Mouse (Mus musculus) stomach, embryonic 14.5 days (tissue): ENCODE data around the gene Prdm2. TPM values are rescaled to one million over a fixed set of nuclear protein-coding genes. Genes with fewer than 3 reads are reported as not detected.

Experiments
- ATAC-seq: fragments of 200-750 bp; cut with Nextera tagmentation; 2 replicates; pipeline ENCODE4 v1.8.0; 2017; ENCODE audit warnings: low read depth, moderate TSS enrichment; ENCODE audit not compliant: insufficient number of reproducible peaks, insufficient read depth, low FRiP score
- H3K27ac ChIP-seq: fragments of 300-500 bp; sonication (generic); 2 replicates; pipeline ENCODE4 v1.5.1; 2014; ENCODE audit warnings: mild to moderate bottlenecking, low read length, moderate library complexity, mixed read lengths
- H3K27me3 ChIP-seq: fragments of 300-500 bp; sonication (generic); 2 replicates; pipeline ENCODE4 v1.6.1; 2014; ENCODE audit warnings: low read length, control low read depth, mixed read lengths; ENCODE audit not compliant: control insufficient read depth, insufficient read depth
- H3K36me3 ChIP-seq: fragments of 300-500 bp; sonication (generic); 2 replicates; pipeline ENCODE4 v1.6.1; 2014; ENCODE audit warnings: mild to moderate bottlenecking, control low read depth, low read length, moderate library complexity, mixed read lengths; ENCODE audit not compliant: control insufficient read depth, insufficient read depth
- H3K4me1 ChIP-seq: fragments of 300-500 bp; sonication (generic); 2 replicates; pipeline ENCODE4 v1.6.1; 2014; ENCODE audit warnings: low read length, control low read depth, mixed read lengths; ENCODE audit not compliant: control insufficient read depth, insufficient read depth
- H3K4me2 ChIP-seq: fragments of 300-500 bp; sonication (generic); replicated peaks from 2 replicates; pipeline ENCODE4 v1.6.1; 2014; ENCODE audit warnings: low read depth, low read length, control low read depth
- H3K4me3 ChIP-seq: fragments of 300-500 bp; sonication (generic); 2 replicates; pipeline ENCODE4 v1.5.1; 2014; ENCODE audit warnings: low read depth, low read length, control low read depth
- H3K9ac ChIP-seq: fragments of 300-500 bp; sonication (generic); replicated peaks from 2 replicates; pipeline ENCODE4 v1.6.1; 2014; ENCODE audit warnings: low read depth, mild to moderate bottlenecking, control low read depth, low read length, moderate library complexity, mixed read lengths
- H3K9me3 ChIP-seq: fragments of 300-500 bp; sonication (generic); 2 replicates; pipeline ENCODE4 v1.6.1; 2016; ENCODE audit warnings: low read depth, low read length, control low read depth; ENCODE audit not compliant: control insufficient read depth
- WGBS: fragments of 180-500 bp; shearing (Covaris S2); extraction: QIAGEN DNeasy Blood & Tissue Kit; methylation state at CpG from one replicate; pipeline ENCODE4 v1.1.7; 2014; 5-methylcytosine and 5-hydroxymethylcytosine counted together
- polyA plus RNA-seq: library from polyadenylated mRNA; unstranded; fragments of >200 nt; fragmentation: Nextera tagmentation; extraction: Ambion mirVana; gene quantifications from 2 replicates; pipeline ENCODE4 v1.2.1, GENCODE M21; 2014

Prdm2 gene
- polyA plus RNA-seq, 1 experiment from 2014 or later, result 15.2 TPM

DNA sequence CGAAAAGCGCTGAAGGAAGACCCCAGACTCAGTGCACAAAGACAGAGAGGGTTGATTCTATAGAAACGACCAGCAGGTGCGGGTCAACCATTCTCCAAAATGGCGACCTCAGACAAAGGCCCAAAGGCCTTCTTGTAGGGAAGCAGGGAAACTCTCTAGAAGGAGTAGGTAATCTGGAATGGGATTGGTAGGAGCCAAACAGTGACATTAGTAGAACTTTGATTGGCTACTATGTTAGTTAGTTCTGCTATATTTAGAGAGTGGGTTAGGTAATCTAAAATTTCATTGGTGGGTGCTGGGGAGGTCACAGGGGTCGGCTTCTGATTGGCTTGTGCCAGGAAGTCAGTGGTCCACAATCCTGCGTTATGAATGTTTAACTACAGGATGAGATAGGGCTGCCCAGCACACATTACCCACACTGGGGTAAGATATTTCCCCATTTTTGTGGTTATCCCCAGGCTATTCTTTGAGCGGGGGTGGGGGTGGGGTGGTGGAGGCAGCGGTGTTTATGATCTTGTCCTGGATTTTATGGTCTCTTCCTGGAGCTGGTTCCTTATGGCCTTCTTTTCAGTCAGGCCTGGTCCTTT lies 26.9 kb upstream of the Prdm2 start:
- H3K4me3 ChIP-seq, result no peak overlapping the region
- no peak overlapping the region for H3K4me2 ChIP-seq
- no peak overlapping the region for H3K27ac ChIP-seq
- H3K27me3 ChIP-seq, result no peaks in the 10 kb centered on the region
- H3K4me1 ChIP-seq, result no peaks in the 10 kb centered on the region
- no peaks in the 10 kb centered on the region for H3K9me3 ChIP-seq
- no peaks in the 10 kb centered on the region for H3K36me3 ChIP-seq
- 92% methylated on average over 9 of the region's 9 CpGs for WGBS
- H3K9ac ChIP-seq, result no peak overlapping the region
- no peak for ATAC-seq

DNA sequence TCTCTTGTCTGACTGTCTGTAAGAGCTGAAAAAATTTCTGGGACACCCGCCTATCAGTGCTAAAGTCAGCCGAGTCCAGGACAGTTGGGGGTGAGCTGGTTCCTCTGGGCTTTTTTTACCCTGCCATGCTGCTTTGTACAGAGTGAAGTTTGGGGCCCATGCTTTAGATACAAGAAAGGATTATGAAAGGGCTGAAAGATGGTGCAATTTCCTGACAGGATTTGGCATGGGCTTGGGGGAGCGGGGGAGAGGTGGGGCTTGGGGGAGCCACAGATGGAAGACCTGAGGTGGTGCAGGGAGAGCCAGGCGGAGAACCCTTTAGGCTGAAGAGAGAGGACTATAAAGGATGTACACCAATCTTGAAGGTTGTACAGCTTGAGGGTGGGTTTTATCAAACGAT lies 26.3 kb upstream of the Prdm2 start:
- Histone ChIP-seq H3K9ac (no peak overlapping the region), H3K4me2 (no peak overlapping the region), H3K27ac (no peak overlapping the region), H3K4me1 (no peaks in the 10 kb centered on the region), H3K4me3 (no peak overlapping the region), H3K27me3 (no peaks in the 10 kb centered on the region), H3K36me3 (no peaks in the 10 kb centered on the region), H3K9me3 (no peaks in the 10 kb centered on the region)
- WGBS, result 92% methylated on average over 5 of the region's 5 CpGs
- ATAC-seq, result no peak

DNA sequence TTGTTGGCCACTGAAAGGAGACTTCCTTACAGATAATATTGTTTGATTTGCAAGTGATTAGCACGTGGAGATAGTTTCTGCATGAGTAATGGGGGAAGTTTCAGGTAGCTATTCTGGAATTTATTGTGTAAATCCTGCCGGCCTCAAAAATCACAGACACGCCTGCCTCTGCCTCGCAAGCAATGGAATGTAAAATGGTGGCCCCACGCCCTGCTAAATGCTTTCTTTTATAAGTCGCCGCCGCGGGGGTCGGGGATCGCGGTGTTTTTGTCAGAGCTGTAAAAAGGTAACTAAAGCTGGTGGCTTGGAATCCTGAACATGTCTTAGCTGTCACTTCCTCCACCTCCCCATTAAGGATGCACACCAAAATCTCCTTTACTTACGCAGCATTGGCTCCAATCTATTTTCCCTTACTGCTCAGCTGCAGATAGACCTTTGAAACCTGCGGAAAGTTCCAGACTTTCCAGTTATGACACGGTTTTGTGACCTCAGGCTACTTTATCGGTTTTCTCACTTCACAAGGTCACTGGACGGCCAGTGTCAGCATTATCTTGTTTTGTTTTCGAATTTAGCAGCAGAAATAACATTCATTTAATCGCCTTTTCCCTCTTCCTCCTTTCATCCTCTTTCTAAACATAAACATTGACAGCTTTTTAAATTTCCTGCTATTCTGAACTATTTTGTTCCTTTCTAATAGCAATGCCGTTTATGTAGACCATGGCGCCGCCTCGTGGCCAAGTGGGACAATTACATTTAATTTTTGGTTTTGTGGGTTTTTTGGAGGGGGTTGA lies 25.6 kb upstream of the Prdm2 start:
- WGBS, result 19% methylated on average over 23 of the region's 23 CpGs
- no peak overlapping the region for H3K9ac ChIP-seq
- H3K27ac ChIP-seq, result no peak overlapping the region
- no peaks in the 10 kb centered on the region for H3K4me1 ChIP-seq
- H3K9me3 ChIP-seq, result no peaks in the 10 kb centered on the region
- H3K36me3 ChIP-seq, result no peaks in the 10 kb centered on the region
- H3K4me2 ChIP-seq, result 0 out of 2 replicates have a peak overlapping the region, but pooled peaks have one; percentile 2
- H3K4me3 ChIP-seq, result no peak overlapping the region
- H3K27me3 ChIP-seq, result no peaks in the 10 kb centered on the region
- no peak for ATAC-seq

DNA sequence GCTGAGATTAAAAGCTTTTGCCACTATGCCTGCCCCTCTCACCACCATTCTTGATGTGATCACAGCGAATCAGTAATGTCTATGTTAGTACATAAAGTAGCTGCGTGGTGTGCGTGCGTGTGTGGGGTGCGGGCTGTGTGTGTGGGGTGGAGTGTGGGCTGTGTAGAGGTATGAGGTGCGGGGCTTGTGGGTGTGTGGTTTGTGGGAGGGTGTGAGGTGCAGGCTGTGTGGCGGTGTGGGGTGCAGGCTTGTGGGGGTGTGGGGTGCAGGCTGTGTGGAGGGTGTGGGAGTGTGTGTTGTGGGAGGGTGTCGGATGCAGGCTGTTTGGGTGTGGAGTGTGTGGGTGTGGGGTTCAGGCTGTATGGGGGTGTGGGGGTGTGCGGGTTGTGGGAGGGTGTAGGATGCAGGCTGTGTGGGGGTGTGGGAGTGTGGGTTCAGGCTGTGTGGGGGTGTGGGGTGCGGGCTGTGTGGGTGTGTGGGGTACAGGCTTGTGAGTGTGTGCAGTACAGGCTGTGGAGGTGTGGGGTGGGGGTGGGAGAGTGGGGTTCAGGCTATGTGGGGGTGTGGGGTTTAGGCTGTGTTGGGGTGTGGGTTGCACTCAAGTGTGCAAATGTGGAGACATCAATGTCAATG lies 19.1 kb upstream of the Prdm2 start:
- Histone ChIP-seq H3K4me1 (no peaks in the 10 kb centered on the region), H3K36me3 (no peaks in the 10 kb centered on the region), H3K4me3 (no peak overlapping the region), H3K9me3 (no peaks in the 10 kb centered on the region), H3K27ac (no peak overlapping the region), H3K9ac (no peak overlapping the region), H3K4me2 (no peak overlapping the region), H3K27me3 (no peaks in the 10 kb centered on the region)
- peak; percentile 28; the same call in 1 of the 2 replicates for ATAC-seq
- WGBS, result 89% methylated on average over 10 of the region's 10 CpGs

DNA sequence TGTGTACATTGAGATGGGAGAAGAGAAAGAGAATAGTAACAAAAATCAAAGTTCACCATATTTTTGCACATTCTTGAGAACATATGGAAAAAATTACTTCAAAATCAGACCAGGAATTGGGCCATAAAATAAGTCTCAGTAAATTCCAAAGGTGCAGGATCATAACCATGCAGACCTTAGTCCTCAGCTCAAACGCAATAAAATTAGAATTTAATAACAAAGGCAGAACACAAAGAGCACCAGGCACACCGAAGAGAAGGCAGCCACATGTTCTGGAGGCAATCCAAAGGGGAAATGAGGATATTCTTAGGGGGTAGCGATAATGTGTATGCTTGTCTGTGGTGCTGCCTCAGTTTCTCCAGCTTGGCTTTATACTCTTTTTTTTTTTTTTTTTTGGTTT lies 18.3 kb upstream of the Prdm2 start:
- H3K27ac ChIP-seq, result no peak overlapping the region
- no peaks in the 10 kb centered on the region for H3K36me3 ChIP-seq
- no peak overlapping the region for H3K4me2 ChIP-seq
- H3K4me1 ChIP-seq, result no peaks in the 10 kb centered on the region
- no peaks in the 10 kb centered on the region for H3K27me3 ChIP-seq
- H3K4me3 ChIP-seq, result no peak overlapping the region
- WGBS, result 63% methylated on average over 3 of the region's 3 CpGs
- H3K9ac ChIP-seq, result no peak overlapping the region
- H3K9me3 ChIP-seq, result no peaks in the 10 kb centered on the region
- ATAC-seq, result no peak

DNA sequence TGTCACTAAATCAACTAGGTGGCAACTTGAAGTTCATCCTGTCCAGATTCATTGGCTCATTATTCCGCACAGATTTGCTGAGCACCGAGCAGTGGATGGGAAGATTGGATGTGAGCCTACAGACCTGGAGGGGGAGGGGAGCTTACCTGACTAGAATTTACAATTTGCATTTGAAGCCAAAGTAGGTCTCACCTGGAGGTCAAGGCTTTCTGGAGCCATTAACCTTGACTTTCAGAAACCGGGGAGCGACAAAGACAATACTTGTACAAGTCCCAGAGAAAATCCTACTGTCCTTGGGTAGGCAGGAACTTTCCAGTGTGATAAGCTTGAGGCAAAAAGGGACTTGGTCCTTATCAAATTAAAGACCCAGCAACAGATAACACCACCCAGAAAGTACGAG lies 15.2 kb upstream of the Prdm2 start:
- H3K4me1 ChIP-seq, result no peaks in the 10 kb centered on the region
- WGBS, result 63% methylated on average over 5 of the region's 5 CpGs
- no peak for ATAC-seq
- H3K9ac ChIP-seq, result no peak overlapping the region
- no peak overlapping the region for H3K4me3 ChIP-seq
- no peak overlapping the region for H3K4me2 ChIP-seq
- no peaks in the 10 kb centered on the region for H3K27me3 ChIP-seq
- H3K27ac ChIP-seq, result no peak overlapping the region
- no peaks in the 10 kb centered on the region for H3K9me3 ChIP-seq
- no peaks in the 10 kb centered on the region for H3K36me3 ChIP-seq

DNA sequence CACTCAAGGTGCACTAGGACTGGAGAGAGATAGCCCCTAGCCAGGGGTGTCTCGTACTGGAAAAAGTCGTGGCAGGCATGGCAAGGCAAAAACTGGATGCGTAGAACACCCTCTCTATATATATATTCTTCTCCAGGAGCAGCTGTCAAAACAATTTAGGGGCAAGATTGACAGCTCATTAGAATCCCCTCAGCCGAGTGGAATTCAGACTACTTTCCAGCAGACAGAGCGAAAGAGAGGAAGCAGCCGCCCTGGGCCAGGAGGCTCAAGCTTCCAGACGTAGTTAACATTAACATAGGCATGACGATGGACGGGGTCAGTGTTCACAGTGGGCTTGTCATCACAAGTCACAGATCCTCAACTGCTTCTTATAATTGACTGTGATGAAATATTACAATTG lies 13.1 kb upstream of the Prdm2 start:
- 43% methylated on average over 9 of the region's 9 CpGs for WGBS

DNA sequence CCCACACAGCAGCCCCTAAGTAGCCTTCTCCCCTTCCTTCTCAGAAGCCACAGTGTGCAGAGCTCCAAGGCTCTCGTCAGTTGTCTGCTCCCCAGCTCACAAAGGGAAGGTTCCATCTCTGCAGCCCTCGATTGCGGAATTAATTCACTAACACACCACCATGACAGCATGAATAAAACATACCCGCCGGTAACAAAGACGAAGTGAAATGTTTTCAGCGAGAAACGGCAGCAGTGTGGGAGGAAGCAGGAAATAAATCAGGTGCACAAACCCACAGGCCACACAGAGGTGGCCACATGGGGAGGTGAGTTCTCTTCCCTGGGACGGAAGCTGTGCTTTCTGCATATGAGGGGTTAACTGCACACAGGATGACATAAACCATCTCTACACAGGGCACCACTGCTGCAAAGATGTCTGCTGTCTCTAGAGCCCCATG lies 6.5 kb upstream of the Prdm2 start:
- Histone ChIP-seq H3K36me3 (no peaks in the 10 kb centered on the region), H3K27me3 (no peaks in the 10 kb centered on the region), H3K27ac (no peak overlapping the region), H3K9me3 (no peaks in the 10 kb centered on the region), H3K4me2 (no peak overlapping the region), H3K9ac (no peak overlapping the region), H3K4me1 (no peaks in the 10 kb centered on the region), H3K4me3 (no peak overlapping the region)
- no peak for ATAC-seq
- WGBS, result 46% methylated on average over 9 of the region's 9 CpGs

More for the DNA sequence above, 13.1 kb upstream of the Prdm2 start:
- Histone ChIP-seq H3K4me1 (no peaks in the 10 kb centered on the region), H3K9me3 (no peaks in the 10 kb centered on the region), H3K9ac (no peak overlapping the region), H3K27me3 (no peaks in the 10 kb centered on the region), H3K4me2 (no peak overlapping the region), H3K36me3 (no peaks in the 10 kb centered on the region), H3K27ac (no peak overlapping the region), H3K4me3 (no peak overlapping the region)
- ATAC-seq, result no peak
